Mouse (Mus musculus) megakaryocyte, embryonic 14.5 days (primary cell): ENCODE measurements around the gene Rtn1.

Source experiments
- FLI1 ChIP-seq: IDR thresholded peaks from 2 replicates; pipeline ENCODE4 v1.6.1; 2012; ENCODE audit warnings: low read length, inconsistent platforms, mixed read lengths
- GATA1 ChIP-seq: IDR thresholded peaks from 3 replicates; pipeline ENCODE4 v1.6.1; 2012; ENCODE audit warnings: mixed read lengths, low read length, inconsistent platforms, borderline replicate concordance

DNA sequence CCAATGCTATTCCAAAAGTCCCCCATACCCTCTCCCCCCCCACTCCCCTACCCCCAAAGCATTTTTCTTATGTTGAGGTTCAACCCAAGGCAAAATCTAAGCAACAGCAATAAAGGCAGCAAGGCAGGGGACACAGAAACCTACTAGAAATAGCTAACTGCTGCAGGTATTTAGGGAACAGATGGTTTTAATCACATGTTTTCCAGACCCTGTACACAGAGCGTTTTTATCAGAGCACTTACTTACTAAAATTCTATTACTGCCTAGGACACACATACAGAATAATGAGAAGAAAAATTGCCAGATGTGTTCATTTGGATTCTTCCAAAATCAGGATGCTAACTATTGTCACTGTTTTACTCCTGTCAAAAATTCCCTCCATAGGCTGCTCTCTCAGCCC is 61.7 kb downstream of the Rtn1 start:
- TF ChIP-seq GATA1 = no peak
- TF ChIP-seq FLI1 = no peak
